9 mouse cellular contexts compared by ENCODE assay signal in the genomic region with DNA sequence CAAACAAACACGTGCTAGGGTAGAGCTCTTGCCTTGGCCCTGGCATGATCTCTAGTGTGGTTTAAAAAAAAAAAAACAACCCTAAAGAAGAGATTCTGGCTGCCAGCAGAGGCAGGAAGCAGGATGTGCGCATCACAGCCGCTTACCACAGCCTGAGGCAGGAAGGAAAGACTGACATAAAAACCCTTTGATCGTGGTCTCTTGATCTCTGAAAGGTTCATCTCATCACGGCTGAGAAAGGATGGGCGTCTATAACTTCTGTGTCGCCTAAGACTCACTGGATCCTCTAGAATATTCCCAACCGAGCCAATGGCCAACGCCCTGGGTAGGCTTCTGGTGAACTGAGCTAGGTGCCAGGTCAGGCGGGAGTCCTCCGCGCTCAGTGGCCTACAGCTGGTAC. TPM values are rescaled to one million over a fixed set of nuclear protein-coding genes. Genes with fewer than 3 reads are reported as not detected.
DNase-seq lines count a peak whose midpoint lies in the region; TF ChIP-seq lines count a peak whose summit lies in the region.
"Had no signal": no experiment of that assay in that cellular context is flagged by ENCODE, and none has a peak within 500 bp of the region (broad histone marks: within the 10 kb centered on the region; RNA-seq: fewer than 3 reads in every experiment).

No protein-coding gene starts in this region.

- 70% methylated on average over 12 of the region's 12 CpGs for WGBS in small intestine, adult 2 months

- DNase-seq in 3T3-L1 (ENCODE audit: low read depth, low spot score) = peak; percentile 17
- peak; percentile 86 for DNase-seq in 416B (ENCODE audit: low read depth)
- DNase-seq in kidney, postnatal 10 days = peak; percentile 55
- no peak for DNase-seq in urinary bladder, postnatal 36 days (ENCODE audit: low spot score in 2 of 2)
- DNase-seq in ovary, postnatal 14 days (ENCODE audit: low spot score) = no peak
- no peak for DNase-seq in embryo, embryonic 9.5 days (ENCODE audit: extremely low spot score)
- DNase-seq: cerebellum, adult 2 months had no signal

- TF ChIP-seq CTCF in small intestine, adult 2 months (IDR thresholded peaks at IDR 0.05; ENCODE audit: extremely low read depth, insufficient read length, insufficient replicate concordance, low read depth, low read length) = no peak

- no peak overlapping the region for H3K4me3 ChIP-seq in small intestine, adult 2 months (ENCODE audit: low read depth, low read length)

- no peaks in the 10 kb centered on the region for H3K36me3 ChIP-seq in small intestine, adult 2 months (ENCODE audit: control insufficient read depth, insufficient read depth, low read length)

- peak overlapping the region; percentile 76 for H3K27ac ChIP-seq in small intestine, adult 2 months (ENCODE audit: insufficient read depth, low read depth, low read length)
- H3K27ac ChIP-seq: macrophage had no signal

- no peak for TF ChIP-seq POLR2A in small intestine, adult 2 months (IDR thresholded peaks at IDR 0.05; ENCODE audit: low read depth, low read length)

- H3K27me3 ChIP-seq in small intestine, adult 2 months (ENCODE audit: control insufficient read depth, insufficient read depth, low read length) = no peaks in the 10 kb centered on the region

- H3K4me1 ChIP-seq in small intestine, adult 2 months (ENCODE audit: control insufficient read depth, insufficient read depth, insufficient read length, low read length) = peaks cover 1% of the 10 kb centered on the region

RNA-seq across cellular contexts. Expression of a gene that starts 25.1 kb away (rescaled TPM):
- polyA plus RNA-seq in small intestine, adult 2 months (2012; rRNA removed) = 16.9 and 34.7 TPM in 2 replicates

Comparison
In these comparisons a context has a peak if more than half of its experiments do, and no peak if none do; other contexts are left out.
1. DNase-seq: peak in 3T3-L1 (single experiment), 416B (single experiment) and kidney, postnatal 10 days (single experiment); none in urinary bladder, postnatal 36 days (0 of 2), ovary, postnatal 14 days (single experiment) and embryo, embryonic 9.5 days (single experiment).